Mouse (Mus musculus) embryo, embryonic 10 days (tissue): ENCODE measurements around the gene Eya4.

Experiments
- DNase-seq: peaks from one replicate; pipeline ENCODE4 v3.0.0-alpha.2; 2015; ENCODE audit warnings: low spot score

Gene Eya4

DNA sequence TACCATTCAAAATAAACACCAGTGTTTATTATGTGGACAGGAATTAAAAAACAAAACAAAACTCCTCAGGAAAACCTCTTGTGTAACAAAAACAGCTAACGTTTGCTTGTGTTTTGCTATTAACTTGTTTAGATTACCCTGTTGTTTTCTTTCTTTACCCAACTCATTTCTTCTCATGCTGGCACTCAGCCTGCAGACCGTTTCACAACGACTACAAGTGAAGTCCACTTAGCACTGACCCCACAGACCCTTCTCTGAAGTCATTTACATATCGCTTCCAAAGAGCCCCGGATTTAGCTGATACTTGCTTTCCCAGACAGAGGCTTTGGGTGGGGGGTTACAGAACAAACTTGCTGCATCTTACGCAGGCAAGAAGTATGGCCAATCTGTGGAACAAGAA lies 286.9 kb downstream of the Eya4 start:
- no peak for DNase-seq

GRCm38 (mm10) chr10:23062719-23063118 lies 287.9 kb downstream of the Eya4 start:
- DNase-seq: no peak

DNA sequence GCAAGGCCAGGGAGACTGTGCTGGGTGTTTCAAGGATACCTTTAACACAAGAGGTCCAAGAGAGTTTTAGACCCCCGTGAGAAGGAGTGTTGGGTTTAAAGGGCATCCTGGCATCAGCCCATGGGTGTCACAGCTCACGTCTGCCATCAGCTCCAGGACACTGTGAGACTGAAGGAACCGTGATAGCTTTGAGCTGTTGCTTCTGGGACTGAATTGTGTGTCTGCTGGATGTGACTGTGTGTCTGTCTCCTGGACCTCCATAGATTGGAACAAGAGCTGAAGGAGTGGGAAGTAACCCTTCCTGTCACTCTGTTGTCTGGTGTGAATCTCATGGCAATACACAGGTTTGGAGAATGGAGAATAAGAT lies 289.9 kb downstream of the Eya4 start:
- no peak for DNase-seq

DNA sequence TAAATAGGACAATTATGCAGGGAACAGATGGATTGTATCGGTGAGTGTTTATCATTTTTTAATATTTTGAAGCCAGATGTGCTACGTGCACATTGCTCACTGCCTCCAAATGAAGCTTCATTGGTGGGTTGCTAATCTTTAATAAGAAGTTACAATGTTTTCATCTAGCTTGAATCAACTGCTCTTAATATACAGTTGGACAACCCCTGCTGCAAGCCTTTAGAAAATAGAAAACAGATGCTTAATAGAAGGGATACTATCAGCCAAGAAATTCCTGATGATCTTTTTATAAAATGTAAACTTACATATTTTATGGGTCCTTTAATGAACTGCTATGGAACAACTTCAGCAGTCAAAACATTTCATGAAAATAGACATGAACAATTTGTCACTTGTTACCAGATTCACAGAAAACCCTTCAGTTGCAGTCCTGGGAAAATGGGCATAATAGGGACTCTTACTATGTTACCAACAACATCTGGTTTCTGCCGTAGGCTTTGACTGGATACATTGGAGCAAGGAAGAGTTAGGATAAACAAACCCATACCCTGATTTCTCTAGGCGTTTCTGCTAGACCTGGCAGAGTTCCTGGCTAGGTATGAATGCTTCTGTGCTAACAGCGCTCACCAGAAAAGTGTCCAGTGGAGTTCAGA lies 290.4 kb downstream of the Eya4 start:
- no peak for DNase-seq

- no peak for DNase-seq
These were observed 297.1 kb downstream of the Eya4 start for GRCm38 (mm10) chr10:23053379-23053915.
